Mouse (Mus musculus) lung, embryonic 15.5 days (tissue): ENCODE measurements around the gene Mllt6. TPM values are rescaled to one million over a fixed set of nuclear protein-coding genes. Genes with fewer than 3 reads are reported as not detected.
"Not testable (repeated sequence)": the region's sequence is repeated elsewhere in the genome, so short reads cannot be mapped to it uniquely, and the experiment has no call there.

Experiments
- ATAC-seq: fragments of 200-750 bp; cut with Nextera tagmentation; 2 replicates; pipeline ENCODE4 v1.8.0; 2017; ENCODE audit warnings: moderate number of reproducible peaks, borderline replicate concordance; ENCODE audit not compliant: low FRiP score, low TSS enrichment; ENCODE audit errors: extremely low read depth
- H3K27ac ChIP-seq: fragments of 300-500 bp; sonication (generic); 2 replicates; pipeline ENCODE4 v1.5.1; 2015; ENCODE audit warnings: moderate library complexity, mild to moderate bottlenecking, inconsistent platforms
- H3K27me3 ChIP-seq: fragments of 300-500 bp; sonication (generic); 2 replicates; pipeline ENCODE4 v1.6.1; 2015; ENCODE audit warnings: inconsistent platforms
- H3K36me3 ChIP-seq: fragments of 300-500 bp; sonication (generic); 2 replicates; pipeline ENCODE4 v1.6.1; 2015; ENCODE audit warnings: inconsistent platforms
- H3K4me1 ChIP-seq: fragments of 300-500 bp; sonication (generic); 2 replicates; pipeline ENCODE4 v1.6.1; 2015; ENCODE audit warnings: inconsistent platforms
- H3K4me2 ChIP-seq: fragments of 300-500 bp; sonication (generic); 2 replicates; pipeline ENCODE4 v1.6.1; 2015; ENCODE audit warnings: inconsistent platforms, mild to moderate bottlenecking, moderate library complexity
- H3K4me3 ChIP-seq: fragments of 300-500 bp; sonication (generic); 2 replicates; pipeline ENCODE4 v1.5.1; 2015; ENCODE audit warnings: mild to moderate bottlenecking, inconsistent platforms
- H3K9ac ChIP-seq: fragments of 300-500 bp; sonication (generic); 2 replicates; pipeline ENCODE4 v1.6.1; 2015; ENCODE audit warnings: inconsistent platforms
- H3K9me3 ChIP-seq: fragments of 300-500 bp; sonication (generic); 2 replicates; pipeline ENCODE4 v1.6.1; 2016; ENCODE audit warnings: inconsistent platforms
- WGBS: fragments of 180-500 bp; shearing (Covaris S2); methylation state at CpG from one replicate; pipeline ENCODE4 v1.1.7; 2015; 5-methylcytosine and 5-hydroxymethylcytosine counted together
- polyA plus RNA-seq: library from polyadenylated mRNA; unstranded; fragments of >200 nt; fragmentation: Nextera tagmentation; extraction: Ambion mirVana; gene quantifications from 2 replicates; pipeline ENCODE4 v1.2.1, GENCODE M21; 2015

Mllt6 gene
- polyA plus RNA-seq, 1 experiment from 2014 or later, result 3.3 TPM

DNA sequence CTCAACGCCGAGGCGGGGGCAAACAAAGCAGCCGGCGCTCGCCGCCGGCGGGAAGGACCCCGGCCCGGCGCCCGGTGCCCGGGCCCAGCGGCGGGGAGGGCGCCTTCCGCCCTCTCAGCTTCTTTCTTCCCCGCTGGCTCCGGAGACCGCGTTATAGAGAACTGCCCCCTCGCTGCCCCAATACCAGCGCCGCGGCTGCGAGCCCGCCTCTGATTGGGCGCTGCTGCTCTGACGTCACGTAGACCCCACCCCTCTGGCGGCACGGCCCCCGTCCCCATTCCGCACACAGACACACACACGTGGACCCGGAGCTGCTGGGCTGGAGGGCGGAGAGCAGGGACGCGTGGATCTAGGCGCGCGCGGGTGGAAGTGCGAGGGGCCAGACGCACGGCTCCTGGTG lies 33.6 kb upstream of the Mllt6 start, which contains the start of gene Epop:
Gene Epop, minus strand, starts transcription at position 127 of the 400 bp plus-strand sequence.
- WGBS, result under 1% methylated on average over 40 of the region's 47 CpGs
- Histone ChIP-seq H3K9ac (peak within 1 kb of the TSS; percentile 65), H3K4me2 (peak within 1 kb of the TSS; percentile 97), H3K36me3 (no peaks in the 10 kb centered on the region), H3K9me3 (no peaks in the 10 kb centered on the region), H3K4me1 (peaks cover 53% of the 10 kb centered on the region), H3K27me3 (peaks cover 72% of the 10 kb centered on the region), H3K4me3 (peak within 1 kb of the TSS; percentile 72), H3K27ac (peak within 1 kb of the TSS; percentile 25; the same call in 1 of the 2 replicates)
- peak; percentile 91 for ATAC-seq

DNA sequence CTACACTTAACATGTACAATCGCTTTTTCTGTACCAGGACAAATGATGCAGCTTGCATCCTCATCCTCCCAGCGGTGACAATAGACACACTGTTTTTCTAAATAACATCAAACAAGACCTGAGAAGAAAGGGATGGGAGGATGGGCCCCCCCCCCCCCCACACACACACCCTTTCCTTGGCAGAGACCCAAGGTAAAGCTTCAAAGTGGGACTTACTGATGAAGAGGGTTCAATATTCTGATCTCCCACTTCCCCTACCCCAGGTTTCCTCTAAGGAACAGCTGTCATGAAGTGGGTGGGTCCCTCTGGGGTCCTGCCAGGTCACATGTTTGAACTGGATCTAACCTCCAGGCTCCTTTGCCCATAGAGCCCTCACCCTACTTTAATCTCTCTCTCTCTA lies 32.2 kb upstream of the Mllt6 start:
- Histone ChIP-seq H3K27ac (no peak overlapping the region), H3K4me1 (peaks cover 53% of the 10 kb centered on the region), H3K9me3 (no peaks in the 10 kb centered on the region), H3K36me3 (no peaks in the 10 kb centered on the region), H3K4me2 (no peak overlapping the region), H3K4me3 (no peak overlapping the region), H3K27me3 (peaks cover 57% of the 10 kb centered on the region), H3K9ac (no peak overlapping the region)
- ATAC-seq, result no peak
- WGBS, result 29% methylated on average over 2 of the region's 2 CpGs

DNA sequence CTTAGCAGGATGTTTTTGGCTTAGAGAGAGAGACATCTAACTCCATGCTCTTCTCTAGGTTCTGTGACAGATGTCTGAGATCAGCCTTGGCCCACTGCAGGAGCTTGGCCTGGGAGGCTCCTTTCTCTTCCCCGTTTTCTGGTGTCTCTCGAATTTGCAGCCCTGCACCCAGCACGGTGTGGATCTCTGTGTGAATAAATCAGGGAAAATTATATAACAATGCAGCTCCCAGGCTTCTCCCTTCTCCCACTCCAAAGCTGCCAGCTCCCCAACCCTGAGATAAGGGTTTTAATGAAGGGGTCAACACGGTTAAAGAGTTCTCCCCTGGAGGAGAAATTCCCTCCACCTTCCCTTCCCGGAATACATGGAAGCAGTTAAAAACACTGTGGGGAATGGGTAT lies 31.7 kb upstream of the Mllt6 start:
- Histone ChIP-seq H3K36me3 (no peaks in the 10 kb centered on the region), H3K27me3 (peaks cover 52% of the 10 kb centered on the region), H3K9me3 (no peaks in the 10 kb centered on the region), H3K4me1 (peaks cover 50% of the 10 kb centered on the region), H3K9ac (no peak overlapping the region), H3K4me2 (no peak overlapping the region), H3K27ac (no peak overlapping the region), H3K4me3 (no peak overlapping the region)
- WGBS, result 21% methylated on average over 5 of the region's 5 CpGs
- no peak for ATAC-seq

DNA sequence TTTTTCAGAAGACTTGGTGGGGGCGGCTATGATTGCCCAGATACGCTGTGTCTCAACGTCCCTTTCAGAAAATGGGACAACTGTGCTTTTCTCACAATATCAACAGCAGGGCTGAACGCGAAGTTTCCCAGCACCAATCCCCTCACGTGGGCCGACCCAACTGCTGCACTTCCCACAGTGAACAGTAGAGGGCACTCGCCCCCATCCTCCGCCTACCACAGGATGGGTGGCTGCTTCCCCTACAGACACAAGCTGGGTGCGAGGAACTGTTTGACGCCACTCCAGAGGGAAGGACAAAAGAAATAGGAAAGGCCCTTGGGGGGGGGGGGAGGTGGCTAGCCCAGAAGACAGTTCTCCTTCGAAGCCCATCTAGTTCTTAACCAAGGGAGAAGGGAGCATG lies 31.3 kb upstream of the Mllt6 start:
- Histone ChIP-seq H3K4me2 (no peak overlapping the region), H3K9me3 (no peaks in the 10 kb centered on the region), H3K36me3 (no peaks in the 10 kb centered on the region), H3K4me1 (peaks cover 45% of the 10 kb centered on the region), H3K27me3 (peaks cover 48% of the 10 kb centered on the region), H3K9ac (no peak overlapping the region), H3K27ac (no peak overlapping the region), H3K4me3 (no peak overlapping the region)
- no peak; the same call in 1 of the 2 replicates for ATAC-seq
- 5% methylated on average over 12 of the region's 12 CpGs for WGBS

DNA sequence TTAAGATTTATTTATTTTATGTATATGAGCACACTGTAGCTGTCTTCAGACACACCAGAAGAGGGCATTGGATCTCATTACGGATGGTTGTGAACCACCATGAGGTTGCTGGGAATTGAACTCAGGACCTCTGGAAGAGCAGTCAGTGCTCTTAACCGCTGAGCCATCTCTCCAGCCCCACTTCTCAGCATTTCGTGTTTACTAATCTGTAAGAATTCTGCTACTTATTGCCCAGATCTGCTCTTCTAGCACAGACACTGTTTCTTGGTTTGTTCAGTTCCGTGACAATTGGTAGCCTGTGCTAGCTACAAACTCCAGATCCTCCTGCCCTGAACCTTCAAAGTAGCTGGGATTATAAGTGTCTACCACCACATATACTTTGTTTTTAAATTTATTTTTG lies 30.8 kb upstream of the Mllt6 start:
- ATAC-seq, H3K27ac ChIP-seq, H3K4me3 ChIP-seq, H3K9me3 ChIP-seq, H3K4me2 ChIP-seq, H3K36me3 ChIP-seq, H3K9ac ChIP-seq: not testable (repeated sequence)
- Histone ChIP-seq H3K27me3 (peaks cover 43% of the 10 kb centered on the region), H3K4me1 (peaks cover 42% of the 10 kb centered on the region)
- 78% methylated on average over 4 of the region's 4 CpGs for WGBS

DNA sequence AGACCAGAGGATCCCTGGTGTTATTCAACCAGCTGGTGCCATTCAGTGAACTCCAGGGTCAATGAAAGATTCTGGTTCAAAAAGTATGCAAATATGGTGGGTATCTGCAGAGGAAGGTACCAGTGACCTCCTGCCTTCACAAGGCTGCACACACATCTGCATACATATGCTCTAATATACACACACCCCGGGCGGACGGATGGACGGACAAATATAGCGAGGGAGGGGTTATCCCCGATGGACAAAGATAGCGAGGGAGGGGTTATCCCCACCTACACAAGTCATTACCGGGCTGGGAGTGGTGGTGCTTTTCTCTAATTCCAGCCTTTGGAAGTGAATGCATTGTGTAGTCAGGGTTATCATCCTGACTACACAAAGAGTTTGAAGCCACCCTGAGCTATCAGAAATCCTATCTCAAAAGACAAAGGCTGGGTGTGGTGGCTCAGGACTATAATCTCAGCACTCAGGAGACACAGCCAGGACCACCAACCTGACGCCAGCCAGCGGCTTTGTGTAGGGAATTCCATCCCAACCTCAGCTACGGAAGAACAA lies 27.7 kb upstream of the Mllt6 start:
- ATAC-seq, result no peak
- no peak overlapping the region for H3K4me2 ChIP-seq
- H3K9ac ChIP-seq, result no peak overlapping the region
- H3K27ac ChIP-seq, result no peak overlapping the region
- H3K9me3 ChIP-seq, result no peaks in the 10 kb centered on the region
- no peaks in the 10 kb centered on the region for H3K36me3 ChIP-seq
- peaks cover 14% of the 10 kb centered on the region for H3K4me1 ChIP-seq
- H3K27me3 ChIP-seq, result peaks cover 13% of the 10 kb centered on the region
- H3K4me3 ChIP-seq, result no peak overlapping the region
- WGBS, result 61% methylated on average over 11 of the region's 11 CpGs

DNA sequence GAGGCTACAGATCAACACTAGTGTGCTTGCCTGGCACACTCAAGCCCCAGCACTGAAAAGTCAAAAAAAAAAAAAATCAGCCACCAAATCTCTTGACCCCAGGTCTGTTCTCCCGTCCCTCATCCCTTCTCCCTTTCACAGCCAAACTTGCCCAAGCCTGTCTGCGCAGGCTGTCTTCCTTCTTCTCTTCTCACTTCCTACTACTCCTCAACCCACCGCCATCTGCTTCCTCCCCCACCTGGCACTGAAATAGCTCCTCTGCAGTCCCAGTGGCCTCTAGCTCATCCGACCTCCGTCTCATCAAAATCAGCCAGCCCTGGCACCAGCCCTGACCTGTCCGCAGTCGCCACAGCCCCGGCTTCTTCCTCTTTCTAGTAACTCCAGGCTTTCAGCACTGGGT lies 21.5 kb upstream of the Mllt6 start:
- no peak overlapping the region for H3K9ac ChIP-seq
- no peaks in the 10 kb centered on the region for H3K4me1 ChIP-seq
- ATAC-seq, result no peak
- no peaks in the 10 kb centered on the region for H3K27me3 ChIP-seq
- WGBS, result 41% methylated on average over 8 of the region's 8 CpGs
- no peaks in the 10 kb centered on the region for H3K36me3 ChIP-seq
- no peaks in the 10 kb centered on the region for H3K9me3 ChIP-seq
- H3K27ac ChIP-seq, result no peak overlapping the region
- H3K4me2 ChIP-seq, result no peak overlapping the region
- H3K4me3 ChIP-seq, result no peak overlapping the region

DNA sequence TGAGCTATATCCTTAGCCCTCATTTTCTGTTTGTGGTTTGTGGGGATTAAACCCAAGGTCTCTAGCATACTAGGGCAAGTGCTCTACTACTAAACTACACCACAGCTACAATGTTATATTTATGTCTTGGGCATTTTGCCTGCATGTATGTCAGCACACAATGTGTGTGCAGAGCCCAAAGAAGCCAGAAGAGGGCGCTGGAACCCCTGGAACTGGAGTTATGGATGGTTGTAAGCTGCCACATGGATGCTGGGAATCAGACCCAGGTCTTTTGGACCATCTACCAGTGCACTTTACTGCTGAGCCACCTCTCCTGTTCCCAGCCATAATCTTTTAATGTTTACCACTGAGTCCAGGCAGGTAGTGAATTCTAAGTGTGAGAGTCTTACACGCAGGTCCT lies 20.5 kb upstream of the Mllt6 start:
- ATAC-seq, result no peak
- Histone ChIP-seq H3K9ac (no peak overlapping the region), H3K9me3 (no peaks in the 10 kb centered on the region), H3K4me1 (no peaks in the 10 kb centered on the region), H3K27ac (no peak overlapping the region), H3K27me3 (no peaks in the 10 kb centered on the region), H3K4me3 (no peak overlapping the region), H3K36me3 (no peaks in the 10 kb centered on the region), H3K4me2 (no peak overlapping the region)
- WGBS, result 46% methylated on average over 2 of the region's 2 CpGs

DNA sequence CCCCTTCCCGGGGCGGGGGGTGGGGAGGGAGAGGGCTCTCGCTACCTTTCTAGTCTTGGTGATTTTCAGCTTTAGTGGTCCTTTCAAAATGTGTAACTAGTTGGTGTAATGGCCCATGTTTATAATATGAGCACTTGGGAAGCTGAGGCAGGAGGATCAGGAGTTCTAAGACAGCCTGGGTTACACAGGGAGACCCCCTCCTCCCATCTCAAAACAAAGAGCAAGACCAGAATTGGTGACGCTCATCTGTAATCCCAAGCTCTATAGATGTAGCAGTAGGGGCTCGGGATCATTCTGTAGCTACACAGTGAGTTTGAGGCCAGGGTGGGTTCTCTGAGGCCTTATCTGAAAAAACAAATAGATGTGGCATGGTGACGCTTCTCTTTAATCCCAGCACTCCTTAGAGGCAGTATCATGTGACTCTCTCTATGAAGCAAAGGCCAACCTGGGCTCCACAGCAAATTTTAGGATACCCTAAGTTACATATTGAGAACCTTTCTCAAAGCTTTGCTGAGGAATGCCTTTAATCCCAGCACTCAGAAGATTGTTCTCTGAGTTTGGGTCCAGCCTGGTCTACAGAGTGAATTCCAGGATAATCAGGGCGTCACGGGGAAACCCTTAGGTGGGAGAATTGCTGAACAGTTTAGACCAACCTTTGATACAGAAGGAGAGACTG lies 19.7 kb upstream of the Mllt6 start:
- WGBS, result 65% methylated on average over 8 of the region's 8 CpGs
- no peaks in the 10 kb centered on the region for H3K4me1 ChIP-seq
- no peak overlapping the region for H3K4me2 ChIP-seq
- no peak overlapping the region for H3K9ac ChIP-seq
- no peak for ATAC-seq
- H3K36me3 ChIP-seq, result no peaks in the 10 kb centered on the region
- no peak overlapping the region for H3K4me3 ChIP-seq
- no peaks in the 10 kb centered on the region for H3K27me3 ChIP-seq
- no peak overlapping the region for H3K27ac ChIP-seq
- H3K9me3 ChIP-seq, result no peaks in the 10 kb centered on the region

DNA sequence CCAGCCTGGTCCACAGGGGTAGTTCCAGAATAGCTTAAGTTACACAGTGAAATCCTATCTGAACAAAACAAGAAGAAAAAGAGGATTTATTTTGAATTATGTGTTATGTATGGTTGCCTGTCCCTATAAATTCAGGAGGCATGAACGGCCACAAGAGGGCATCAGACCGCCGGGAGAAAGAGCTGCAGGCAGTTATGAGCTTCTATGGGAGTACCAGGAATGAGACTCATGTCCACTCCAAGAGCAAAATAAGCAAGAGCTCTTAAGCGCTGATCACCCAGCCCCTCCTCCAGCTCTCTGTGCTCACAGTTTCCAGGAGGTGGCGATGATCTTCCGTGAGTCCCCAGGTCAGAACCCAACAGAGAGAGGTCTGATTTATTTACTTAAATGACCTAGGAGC lies 18.4 kb upstream of the Mllt6 start:
- Histone ChIP-seq H3K27me3 (no peaks in the 10 kb centered on the region), H3K4me2 (no peak overlapping the region), H3K9me3 (no peaks in the 10 kb centered on the region), H3K4me3 (no peak overlapping the region), H3K4me1 (no peaks in the 10 kb centered on the region), H3K9ac (no peak overlapping the region), H3K36me3 (no peaks in the 10 kb centered on the region), H3K27ac (no peak overlapping the region)
- ATAC-seq, result 0 out of 2 replicates have a peak, but pooled peaks have one; percentile 23
- 2% methylated on average over 6 of the region's 6 CpGs for WGBS

DNA sequence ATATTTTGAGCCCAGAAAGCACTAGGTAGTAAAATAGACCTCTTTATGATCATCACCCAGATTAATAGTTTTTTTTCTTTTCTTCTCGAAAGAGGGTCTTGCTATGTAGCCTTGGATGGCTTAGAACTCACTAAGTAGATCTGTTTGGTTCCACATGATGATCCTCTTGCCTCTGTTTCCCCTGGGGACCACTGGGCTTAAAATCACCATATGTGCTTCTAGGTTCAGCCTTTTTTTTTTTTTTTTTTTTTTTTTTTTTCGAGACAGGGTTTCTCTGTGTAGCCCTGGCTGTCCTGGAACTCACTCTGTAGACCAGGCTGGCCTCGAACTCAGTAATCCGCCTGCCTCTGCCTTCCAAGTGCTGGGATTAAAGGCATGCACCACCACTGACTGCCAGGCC lies 14.7 kb upstream of the Mllt6 start:
- H3K36me3 ChIP-seq, H3K27ac ChIP-seq, H3K27me3 ChIP-seq, H3K4me3 ChIP-seq, ATAC-seq, H3K4me1 ChIP-seq, H3K4me2 ChIP-seq, H3K9ac ChIP-seq, H3K9me3 ChIP-seq: not testable (repeated sequence)
- WGBS, result 70% methylated on average over 4 of the region's 4 CpGs

DNA sequence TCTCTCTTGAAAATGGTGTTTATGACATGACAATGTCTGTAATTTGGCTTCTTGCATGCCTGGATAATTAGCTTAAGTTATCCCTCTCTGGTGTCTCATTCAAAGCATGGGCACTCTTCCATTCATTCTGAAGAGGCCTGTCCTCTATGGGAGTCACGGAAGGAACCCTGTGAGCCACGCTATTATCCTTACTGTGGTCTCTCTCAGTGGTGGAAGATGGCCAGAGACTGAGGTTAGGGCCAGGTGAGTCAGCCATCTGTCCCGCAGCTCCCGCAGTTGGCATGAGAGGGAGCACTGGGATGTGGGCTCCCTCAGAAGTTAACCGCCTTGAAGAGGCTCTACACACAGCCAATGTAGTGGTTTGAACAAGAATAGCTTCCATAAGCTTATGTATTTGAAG lies 12.9 kb upstream of the Mllt6 start:
- WGBS, result 58% methylated on average over 5 of the region's 5 CpGs
- no peak overlapping the region for H3K4me3 ChIP-seq
- no peak overlapping the region for H3K4me2 ChIP-seq
- no peaks in the 10 kb centered on the region for H3K4me1 ChIP-seq
- H3K27ac ChIP-seq, result no peak overlapping the region
- no peaks in the 10 kb centered on the region for H3K9me3 ChIP-seq
- no peaks in the 10 kb centered on the region for H3K36me3 ChIP-seq
- H3K9ac ChIP-seq, result no peak overlapping the region
- H3K27me3 ChIP-seq, result no peaks in the 10 kb centered on the region
- no peak for ATAC-seq
